Mouse (Mus musculus): ENCODE data around the gene Gper1. TPM values are rescaled to one million over a fixed set of nuclear protein-coding genes. Genes with fewer than 3 reads are reported as not detected.
A peak's percentile ranks its signal among the peaks of the same experiment; 100 is the strongest.

The Gper1 gene
- total and polyA plus RNA-seq, 3 experiments: 0.07 to 0.15 TPM; not detected in 1

DNA sequence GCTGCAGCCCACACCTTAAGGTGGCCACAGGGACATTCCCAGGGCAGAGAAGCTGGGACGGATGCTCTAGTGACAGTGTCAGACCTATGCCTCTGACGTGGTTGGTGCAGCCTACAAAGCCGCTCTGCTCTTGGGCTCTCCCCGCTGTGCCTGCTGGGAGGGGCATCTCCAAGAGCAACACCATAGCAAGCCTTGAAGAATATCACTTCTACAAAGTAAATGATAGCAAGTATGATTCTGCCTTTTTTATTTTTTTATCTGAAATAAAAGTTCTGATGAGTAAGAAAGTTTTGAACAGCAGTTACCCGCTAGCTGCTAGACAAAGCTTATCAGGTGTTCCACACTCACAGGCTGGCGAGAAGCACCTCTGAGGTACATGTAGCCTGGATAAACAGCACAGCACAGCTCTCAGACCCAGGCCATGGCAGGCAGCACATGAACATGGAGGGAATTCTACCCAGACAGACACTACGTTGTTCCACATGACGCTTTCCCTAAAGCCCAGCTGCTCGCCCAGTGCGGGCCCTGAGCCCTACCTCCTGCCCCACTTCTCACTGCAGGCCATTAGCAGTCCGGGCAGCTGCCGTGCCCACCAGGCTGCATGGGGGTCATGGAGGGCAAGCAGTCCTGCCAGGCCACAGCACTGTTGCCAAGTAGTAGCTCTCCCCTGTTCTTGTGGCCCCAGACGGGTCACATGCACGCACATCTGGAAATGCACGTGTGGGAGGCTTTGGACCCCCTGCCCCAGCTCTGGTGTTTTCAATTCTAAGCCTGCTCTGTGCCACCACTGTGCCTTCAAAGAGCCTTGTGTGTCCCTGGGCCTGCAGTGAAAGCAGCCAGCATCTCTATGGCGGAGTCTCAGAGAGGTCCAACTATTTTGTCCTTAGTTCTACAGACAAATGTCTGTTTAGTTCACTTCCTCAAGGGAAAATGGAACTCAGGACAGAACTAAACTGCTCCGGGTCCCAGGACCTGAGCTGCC is 34.0 kb upstream of the Gper1 start (continued):
- TF ChIP-seq ETS1 (IDR thresholded peaks at IDR 0.05; ENCODE audit: low read depth, low read length) (peak; percentile 96), ZKSCAN1 (IDR thresholded peaks at IDR 0.05; ENCODE audit: low read depth, low read length) (no peak), ELF1 (IDR thresholded peaks at IDR 0.05; ENCODE audit: low read depth, low read length) (no peak), KAT2A (conservative IDR thresholded peaks at IDR 0.05; ENCODE audit: low read depth, low read length) (no peak; the same call in 1 of the 2 replicates), BHLHE40 (IDR thresholded peaks at IDR 0.05; ENCODE audit: borderline replicate concordance, low read depth, low read length) (peak; percentile 66; the same call in 1 of the 2 replicates), RCOR1 (IDR thresholded peaks at IDR 0.05; ENCODE audit: low read depth, low read length) (peak; percentile 61), EP300 (IDR thresholded peaks at IDR 0.05; ENCODE audit: low read depth in 1 of 2, low read length in 2 of 2) (peak; percentile 95 to 96)

DNA sequence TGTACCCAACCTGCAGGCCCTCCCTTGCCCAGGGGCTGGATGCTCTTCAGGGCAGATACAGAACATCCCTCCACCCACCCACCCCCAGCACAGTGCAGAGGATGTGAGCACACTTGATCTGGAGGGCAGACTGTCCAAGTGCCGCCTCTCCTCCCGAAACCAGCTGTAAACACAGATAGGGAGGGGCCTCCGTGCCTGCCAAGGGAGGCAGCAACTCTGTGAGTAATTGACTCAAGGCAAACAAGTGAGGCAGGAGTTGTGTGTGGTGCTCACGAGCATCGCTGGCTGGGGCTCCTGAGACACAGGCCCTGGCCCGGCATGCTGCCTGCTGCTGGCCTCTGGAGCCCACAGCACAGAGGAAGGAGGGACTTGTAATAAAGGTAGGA is 33.3 kb upstream of the Gper1 start:
- Histone ChIP-seq H3K36me3 (ENCODE audit: control insufficient read depth in 1 of 2, insufficient read depth in 2 of 2, low read length in 2 of 2) (peaks cover 0 to 31% of the 10 kb centered on the region in 2 experiments; a peak in 2 of 4 replicates), H3K27ac (ENCODE audit: control insufficient read depth, low read depth, low read length) (peak overlapping the region; percentile 91), H3K9ac (ENCODE audit: control insufficient read depth, low read depth, low read length, poor library complexity, severe bottlenecking) (peak overlapping the region; percentile 51), H3K4me3 (ENCODE audit: control insufficient read depth in 1 of 2, insufficient read depth in 1 of 2, low read depth in 2 of 2, low read length in 2 of 2) (peak overlapping the region; percentile 4 to 16; a peak in 1 of 4 replicates), H3K27me3 (ENCODE audit: control insufficient read depth in 1 of 2, insufficient read depth in 2 of 2, low read length in 2 of 2) (no peaks in the 10 kb centered on the region), H3K79me2 (ENCODE audit: control insufficient read depth, insufficient read depth, low read length, poor library complexity) (peaks cover 5% of the 10 kb centered on the region), H3K9me3 (replicated peaks; ENCODE audit: insufficient read depth, low read length) (no peaks in the 10 kb centered on the region), H3K4me1 (ENCODE audit: control insufficient read depth in 1 of 2, insufficient read depth in 2 of 2, low read length in 2 of 2) (peaks cover 24 to 38% of the 10 kb centered on the region in 2 experiments)
- peak; percentile 90 for DNase-seq (ENCODE audit: low read depth, low spot score)
- TF ChIP-seq RAD21 (IDR thresholded peaks at IDR 0.05; ENCODE audit: low read depth, low read length) (no peak), ELF1 (IDR thresholded peaks at IDR 0.05; ENCODE audit: low read depth, low read length) (0 out of 2 replicates have a peak, but pooled peaks have one; percentile 27), MAX (IDR thresholded peaks at IDR 0.05; ENCODE audit: low read length) (peak; percentile 41; the same call in 1 of the 2 replicates), CHD1 (IDR thresholded peaks at IDR 0.05; ENCODE audit: low read depth, low read length) (no peak), POLR2A (IDR thresholded peaks at IDR 0.05; ENCODE audit: control insufficient read depth in 1 of 2, insufficient read depth in 1 of 2, low read depth in 1 of 2, low read length in 2 of 2, poor library complexity in 1 of 2) (peak in 1 of 2 experiments; percentile 55; a peak in 1 of 4 replicates), POLR2AphosphoS2 (IDR thresholded peaks at IDR 0.05; ENCODE audit: low read length) (no peak), RCOR1 (IDR thresholded peaks at IDR 0.05; ENCODE audit: low read depth, low read length) (peak; percentile 40; the same call in 1 of the 2 replicates), SIN3A (IDR thresholded peaks at IDR 0.05; ENCODE audit: low read length) (peak; percentile 89), GABPA (IDR thresholded peaks at IDR 0.05; ENCODE audit: low read depth, low read length) (no peak), NRF1 (IDR thresholded peaks at IDR 0.05; ENCODE audit: insufficient read depth, low read depth, low read length, poor library complexity, severe bottlenecking) (no peak), TAL1 (IDR thresholded peaks at IDR 0.05; ENCODE audit: low read length) (peak; percentile 81), USF1 (IDR thresholded peaks at IDR 0.05; ENCODE audit: low read depth, low read length) (no peak), CTCF (IDR thresholded peaks at IDR 0.05 in 2 of 3, conservative IDR thresholded peaks at IDR 0.05 in 1 of 3; ENCODE audit: control insufficient read depth in 1 of 3, insufficient read depth in 1 of 3, low read depth in 2 of 3, low read length in 3 of 3, poor library complexity in 1 of 3, severe bottlenecking in 1 of 3) (no peak), ZC3H11A (IDR thresholded peaks at IDR 0.05; ENCODE audit: low read depth, low read length) (no peak), MXI1 (IDR thresholded peaks at IDR 0.05; ENCODE audit: low read depth, low read length) (peak; percentile 78), SMC3 (IDR thresholded peaks at IDR 0.05; ENCODE audit: low read depth, low read length) (no peak), MYC (IDR thresholded peaks at IDR 0.05; ENCODE audit: low read depth, low read length) (0 out of 2 replicates have a peak, but pooled peaks have one; percentile 33), MAZ (IDR thresholded peaks at IDR 0.05; ENCODE audit: low read depth, low read length) (peak; percentile 77), MAFK (IDR thresholded peaks at IDR 0.05; ENCODE audit: borderline replicate concordance, low read depth, low read length) (no peak), MEF2A (IDR thresholded peaks at IDR 0.05; ENCODE audit: extremely low read depth, insufficient replicate concordance, low read depth, low read length, poor library complexity, severe bottlenecking) (no peak), POLR2AphosphoS5 (IDR thresholded peaks at IDR 0.05; ENCODE audit: borderline replicate concordance, low read depth, low read length) (no peak; the same call in 1 of the 2 replicates), CHD2 (IDR thresholded peaks at IDR 0.05; ENCODE audit: low read length) (no peak), ETS1 (IDR thresholded peaks at IDR 0.05; ENCODE audit: low read depth, low read length) (peak; percentile 94), JUND (IDR thresholded peaks at IDR 0.05; ENCODE audit: low read depth, low read length) (no peak), ZKSCAN1 (IDR thresholded peaks at IDR 0.05; ENCODE audit: low read depth, low read length) (no peak), ZNF384 (IDR thresholded peaks at IDR 0.05; ENCODE audit: low read depth, low read length) (no peak), E2F4 (IDR thresholded peaks at IDR 0.05; ENCODE audit: borderline replicate concordance, low read depth, low read length) (no peak), TCF12 (IDR thresholded peaks at IDR 0.05; ENCODE audit: low read depth, low read length) (peak; percentile 78), ZMIZ1 (IDR thresholded peaks at IDR 0.05; ENCODE audit: low read depth, low read length) (0 out of 2 replicates have a peak, but pooled peaks have one; percentile 30)
